Mouse (Mus musculus): ENCODE measurements around the gene Hspb1.

Hspb1 gene

GRCm38 (mm10) chr5:135888405-135889215, 891 bp downstream of the Hspb1 start:
- no peak for DNase-seq (ENCODE audit: low spot score in 2 of 2)

- no peak for DNase-seq (ENCODE audit: low spot score in 2 of 2)
Measured at GRCm38 (mm10) chr5:135890323-135890722, 2.6 kb downstream of the Hspb1 start.

- DNase-seq (ENCODE audit: low spot score in 2 of 2) = no peak
Measured at GRCm38 (mm10) chr5:135890920-135891319, 3.2 kb downstream of the Hspb1 start.

- no peak for DNase-seq (ENCODE audit: low spot score in 2 of 2)
Measured at GRCm38 (mm10) chr5:135892589-135893351, 5.1 kb downstream of the Hspb1 start.

GRCm38 (mm10) chr5:135894958-135895357, 7.2 kb downstream of the Hspb1 start:
- no peak for DNase-seq (ENCODE audit: low spot score in 2 of 2)

- DNase-seq (ENCODE audit: low spot score in 2 of 2) = peak in 1 of 2 experiments; percentile 59
Measured at GRCm38 (mm10) chr5:135898028-135898427, 10.3 kb downstream of the Hspb1 start.

DNA sequence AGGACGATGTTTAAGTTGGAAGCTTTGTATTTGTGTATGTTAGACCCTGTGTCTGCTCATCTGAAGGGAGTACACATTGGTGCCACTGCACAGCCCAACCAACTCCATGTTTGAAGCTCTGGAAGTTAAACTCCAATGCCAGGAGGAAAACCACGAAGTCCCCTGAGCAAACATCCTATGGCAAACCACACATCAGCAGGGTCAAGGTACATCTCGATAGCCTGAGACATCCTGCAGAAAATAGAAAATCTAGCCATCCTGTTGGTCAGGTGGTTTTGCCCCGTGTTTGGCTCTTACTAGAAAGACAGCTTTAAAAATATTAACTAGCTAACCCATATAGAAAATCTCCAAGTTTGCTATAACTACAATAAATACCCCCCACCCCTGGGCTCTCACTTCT, 11.3 kb downstream of the Hspb1 start:
- no peak for DNase-seq (ENCODE audit: low spot score in 2 of 2)

- DNase-seq (ENCODE audit: low spot score in 2 of 2) = no peak
Measured at GRCm38 (mm10) chr5:135899833-135900232, 12.1 kb downstream of the Hspb1 start.

- DNase-seq (ENCODE audit: low spot score in 2 of 2) = no peak
Measured at GRCm38 (mm10) chr5:135900701-135901100, 13.0 kb downstream of the Hspb1 start.

- DNase-seq (ENCODE audit: low spot score in 2 of 2) = peak in 1 of 2 experiments; percentile 41
Measured at GRCm38 (mm10) chr5:135901354-135902095, 13.8 kb downstream of the Hspb1 start.

- no peak for DNase-seq (ENCODE audit: low spot score in 2 of 2)
Measured at GRCm38 (mm10) chr5:135903058-135903457, 15.3 kb downstream of the Hspb1 start.

GRCm38 (mm10) chr5:135903551-135904151, 15.9 kb downstream of the Hspb1 start:
- peak; percentile 48 to 62 for DNase-seq (ENCODE audit: low spot score in 2 of 2)

GRCm38 (mm10) chr5:135904259-135904658, 16.5 kb downstream of the Hspb1 start:
- DNase-seq (ENCODE audit: low spot score in 2 of 2) = no peak

- no peak for DNase-seq (ENCODE audit: low spot score in 2 of 2)
Measured at GRCm38 (mm10) chr5:135905320-135906225, 17.9 kb downstream of the Hspb1 start.

- no peak for DNase-seq (ENCODE audit: low spot score in 2 of 2)
Measured at GRCm38 (mm10) chr5:135906846-135907245, 19.1 kb downstream of the Hspb1 start.

GRCm38 (mm10) chr5:135907256-135907655, 19.5 kb downstream of the Hspb1 start:
- DNase-seq (ENCODE audit: low spot score in 2 of 2) = no peak

DNA sequence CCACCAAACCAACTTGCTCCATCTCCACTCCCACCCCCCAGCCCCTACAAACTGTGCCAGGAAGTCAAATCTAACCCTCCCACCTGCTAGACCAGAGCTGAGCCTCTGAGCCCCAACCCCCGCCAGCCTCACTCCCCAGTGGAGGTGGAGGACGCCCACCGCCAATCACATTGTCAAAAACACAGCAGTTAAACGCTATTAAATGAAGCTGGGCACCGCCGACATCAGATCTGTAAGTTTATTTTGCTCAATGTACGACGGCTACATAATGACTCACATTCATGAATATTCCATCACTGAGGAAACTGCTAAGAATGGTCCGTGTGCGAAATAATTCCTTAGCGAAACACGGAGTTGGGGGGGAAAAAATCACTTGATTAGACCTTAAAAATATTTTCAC, 20.5 kb downstream of the Hspb1 start:
- no peak for DNase-seq (ENCODE audit: low spot score in 2 of 2)

- DNase-seq (ENCODE audit: low spot score in 2 of 2) = no peak
Measured at GRCm38 (mm10) chr5:135908989-135909388, 21.3 kb downstream of the Hspb1 start.

GRCm38 (mm10) chr5:135909646-135910045, 21.9 kb downstream of the Hspb1 start:
- no peak for DNase-seq (ENCODE audit: low spot score in 2 of 2)

GRCm38 (mm10) chr5:135910813-135911212, 23.1 kb downstream of the Hspb1 start:
- no peak for DNase-seq (ENCODE audit: low spot score in 2 of 2)
